Mouse (Mus musculus): ENCODE data around the gene Kmt2b.
A peak's percentile ranks its signal among the peaks of the same experiment; 100 is the strongest.

The Kmt2b gene

GRCm38 (mm10) chr7:30600651-30601050, 12.1 kb upstream of the Kmt2b start:
- no peak for DNase-seq (ENCODE audit: low spot score in 2 of 2)

DNA sequence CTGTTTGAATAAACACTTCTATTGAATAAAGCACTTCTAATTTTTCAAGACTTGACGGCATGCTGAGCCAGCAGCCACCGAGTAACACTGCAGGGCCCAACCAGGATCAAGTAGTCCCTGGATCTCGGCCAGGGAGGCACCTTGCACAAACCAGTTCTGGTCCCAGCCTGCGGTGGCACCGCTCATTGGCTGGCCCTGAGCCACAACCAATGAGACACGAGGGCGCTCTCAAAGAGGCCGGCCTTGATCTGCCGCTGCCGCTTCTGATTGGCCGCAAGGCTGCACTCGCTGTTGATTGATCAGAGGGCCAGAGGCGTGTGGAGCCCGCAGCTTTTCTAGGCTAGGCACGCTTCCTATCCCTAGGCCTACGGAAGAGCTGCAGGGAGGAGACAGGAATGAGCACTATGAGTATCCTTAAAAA, 11.4 kb upstream of the Kmt2b start:
- DNase-seq (ENCODE audit: low spot score in 2 of 2), result peak; percentile 26 to 42

- no peak for DNase-seq (ENCODE audit: low spot score in 2 of 2)
Measured at GRCm38 (mm10) chr7:30598786-30599185, 10.3 kb upstream of the Kmt2b start, which contains the start of gene Zbtb32. Gene Zbtb32 (minus strand): TSS chr7:30598909.

- no peak for DNase-seq (ENCODE audit: low spot score in 2 of 2)
Measured at GRCm38 (mm10) chr7:30596811-30597210, 8.3 kb upstream of the Kmt2b start.

- DNase-seq (ENCODE audit: low spot score in 2 of 2), result no peak
Measured at GRCm38 (mm10) chr7:30596093-30596492, 7.6 kb upstream of the Kmt2b start.

DNA sequence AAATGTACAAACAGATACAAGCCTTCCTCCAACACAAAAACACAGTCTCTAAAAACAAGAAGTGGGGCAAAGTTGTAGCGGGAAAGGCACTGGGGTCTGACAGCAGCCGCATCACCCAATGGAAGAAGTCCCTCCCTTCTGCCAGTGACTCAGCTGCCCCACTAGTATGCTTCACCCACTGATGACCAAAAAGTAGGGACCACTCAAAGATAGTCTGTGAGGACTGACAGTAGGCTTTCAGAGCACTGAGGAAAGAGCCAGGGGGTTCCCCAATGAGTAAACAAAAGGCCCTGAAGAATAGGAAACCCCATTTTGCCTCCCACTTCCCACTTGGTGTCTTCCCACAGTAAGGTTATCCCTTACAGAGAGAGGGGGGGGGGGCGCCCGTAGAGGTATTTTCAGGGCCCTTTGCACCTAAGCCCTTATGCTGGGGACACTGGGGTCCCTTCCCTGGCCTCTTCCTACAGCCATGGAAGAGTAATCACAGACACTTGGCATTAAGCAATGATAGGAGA, 6.0 kb upstream of the Kmt2b start:
- peak in 1 of 2 experiments; percentile 14 for DNase-seq (ENCODE audit: low spot score in 2 of 2)

DNA sequence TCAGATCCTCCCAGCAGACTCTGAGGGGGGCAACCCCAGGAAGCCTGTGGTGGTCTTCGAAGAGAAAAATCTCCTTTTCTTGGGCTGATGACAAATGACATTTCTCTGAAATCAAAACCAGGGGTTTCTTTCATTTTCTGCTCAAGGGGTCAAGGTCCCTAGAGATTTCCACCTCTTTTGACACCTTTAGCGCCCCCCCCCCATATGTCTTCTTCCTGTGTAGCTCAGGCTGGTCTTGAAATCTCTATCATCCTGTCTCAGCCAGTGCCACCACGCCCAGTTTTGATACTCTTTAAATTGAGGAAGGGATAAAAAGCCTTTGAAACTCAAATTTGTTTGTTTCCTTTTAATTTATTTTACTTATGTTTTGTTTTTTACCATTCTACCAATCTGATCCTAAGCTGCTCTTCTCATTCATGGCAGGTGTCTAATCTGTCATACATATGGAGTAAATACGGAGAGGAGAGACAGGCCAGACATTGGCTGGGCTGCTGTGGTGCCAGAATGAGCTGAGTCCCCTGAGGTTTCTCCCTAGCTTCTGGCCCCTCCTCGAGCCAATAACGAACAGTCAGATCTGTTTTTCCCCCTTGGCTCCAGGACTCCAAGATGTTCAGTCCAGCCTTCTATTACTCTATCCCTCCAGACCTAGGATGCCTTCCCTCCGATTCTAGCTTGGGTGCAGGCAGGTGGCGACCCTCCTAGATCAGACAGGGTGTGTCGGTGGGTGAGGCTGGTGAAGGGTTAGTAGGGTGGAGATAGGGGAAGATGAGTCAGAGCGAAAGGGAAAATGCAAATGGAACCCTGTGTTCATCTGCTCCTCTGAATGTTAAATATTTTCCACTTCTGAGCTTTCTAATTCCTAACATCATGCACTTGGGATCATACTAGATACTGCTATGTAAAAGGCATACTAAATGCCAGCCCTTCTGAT, 5.3 kb upstream of the Kmt2b start:
- DNase-seq (ENCODE audit: low spot score in 2 of 2), result peak in 1 of 2 experiments; percentile 15

- peak in 1 of 2 experiments; percentile 16 for DNase-seq (ENCODE audit: low spot score in 2 of 2)
Measured at GRCm38 (mm10) chr7:30592772-30593423, 4.4 kb upstream of the Kmt2b start.

DNA sequence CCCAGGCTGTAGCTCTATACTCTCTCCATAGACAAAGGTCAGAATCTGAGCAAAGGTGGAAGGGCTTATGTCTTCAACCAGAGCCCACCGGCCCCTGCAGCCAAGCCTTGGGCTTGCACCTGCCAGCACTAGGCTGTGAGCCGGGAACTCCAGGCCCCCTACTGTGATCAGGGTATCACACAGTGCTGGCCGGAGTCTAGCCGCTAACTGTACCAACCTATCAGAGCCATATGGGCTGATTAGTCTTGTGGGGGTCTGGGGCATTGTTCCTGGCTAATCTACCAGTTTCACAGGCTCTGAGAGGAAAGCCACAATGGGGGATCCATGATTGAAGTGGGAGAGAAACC, 3.1 kb upstream of the Kmt2b start:
- no peak for DNase-seq (ENCODE audit: low spot score in 2 of 2)

- no peak for DNase-seq (ENCODE audit: low spot score in 2 of 2)
Measured at GRCm38 (mm10) chr7:30590927-30591604, 2.5 kb upstream of the Kmt2b start.

DNA sequence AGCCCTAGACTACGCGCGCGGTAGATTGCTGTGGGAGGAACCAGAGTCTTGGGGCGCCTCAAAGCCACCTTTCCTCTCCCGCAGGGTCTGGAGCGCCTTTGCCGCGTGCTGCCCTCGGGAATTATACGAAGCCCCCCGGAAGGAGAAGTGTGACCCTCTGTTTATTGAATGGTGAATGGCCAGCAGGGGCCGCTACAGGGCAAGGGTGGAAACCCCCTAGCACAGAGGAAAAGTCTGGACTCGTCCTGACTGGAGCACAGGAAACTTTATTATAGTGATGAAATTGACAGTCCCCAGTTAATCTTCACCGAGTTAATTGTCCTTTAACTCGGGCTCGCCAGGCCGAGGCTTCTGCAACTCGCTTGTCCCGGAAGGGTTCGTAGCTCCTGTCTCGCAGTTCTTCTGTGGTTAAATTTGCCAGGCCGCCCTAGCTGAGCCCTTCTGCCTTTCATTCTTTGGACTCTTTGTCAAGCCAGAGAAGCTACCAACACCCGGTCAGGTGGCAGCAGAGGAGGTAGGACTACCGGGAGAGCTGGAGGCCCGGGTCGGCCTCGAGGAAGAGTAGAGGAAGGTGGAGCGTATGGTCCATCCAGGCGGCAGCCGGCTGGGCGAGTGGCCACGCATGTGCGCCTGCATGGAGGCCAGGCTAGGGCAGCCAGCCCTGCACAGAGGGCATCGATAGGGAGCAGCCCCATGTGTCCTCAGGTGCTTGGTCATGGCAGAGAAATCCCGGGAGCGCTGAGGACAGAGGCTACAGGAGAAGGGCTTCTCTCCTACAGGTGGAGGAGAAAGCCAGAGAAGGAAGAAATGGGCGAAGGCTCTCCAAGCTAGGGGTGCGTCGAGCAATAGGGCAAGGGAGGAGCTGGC, 1.1 kb upstream of the Kmt2b start:
- DNase-seq (ENCODE audit: low spot score in 2 of 2), result peak; percentile 64 to 78

DNA sequence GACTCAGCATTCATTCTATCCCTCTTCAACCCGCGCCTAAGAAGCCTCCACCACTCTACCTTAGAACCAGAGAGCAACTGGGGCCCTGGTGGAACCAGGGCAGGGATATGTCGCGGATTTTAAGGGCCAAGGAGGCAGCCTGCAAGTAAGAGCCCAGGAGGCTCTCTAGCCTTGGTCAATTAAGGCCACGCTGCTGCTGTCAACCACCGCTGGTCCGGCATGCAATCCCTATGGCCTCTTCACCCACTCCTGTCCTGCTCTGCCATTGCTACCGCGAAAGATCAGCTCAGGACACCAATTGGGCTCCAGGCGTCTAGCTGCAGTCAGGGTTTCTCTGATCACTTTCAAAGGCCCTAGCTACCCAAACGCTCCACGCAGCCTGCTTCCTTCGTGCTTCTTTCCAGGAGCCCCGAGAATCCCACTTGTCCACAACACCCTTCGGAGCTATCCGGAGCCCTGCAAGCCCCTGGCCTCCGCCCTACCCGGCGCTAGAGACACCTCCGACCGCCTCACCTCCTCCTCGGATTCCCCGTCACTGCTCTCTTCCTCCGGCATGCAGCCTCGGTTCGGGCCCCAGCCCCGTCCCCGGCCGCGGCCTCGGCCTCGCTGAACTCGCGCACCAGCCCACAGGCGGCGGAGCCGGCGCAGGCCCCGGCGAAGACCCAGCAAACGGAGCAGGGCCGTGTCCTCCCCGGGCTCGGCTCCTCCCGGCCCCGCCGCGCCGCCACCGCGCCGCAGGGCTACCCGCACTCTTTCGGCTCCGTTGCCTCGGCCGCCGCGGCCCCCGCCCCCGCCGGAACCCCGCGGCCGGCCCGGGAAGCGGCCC, 471 bp downstream of the Kmt2b start:
- peak; percentile 35 to 48 for DNase-seq (ENCODE audit: low spot score in 2 of 2)

DNA sequence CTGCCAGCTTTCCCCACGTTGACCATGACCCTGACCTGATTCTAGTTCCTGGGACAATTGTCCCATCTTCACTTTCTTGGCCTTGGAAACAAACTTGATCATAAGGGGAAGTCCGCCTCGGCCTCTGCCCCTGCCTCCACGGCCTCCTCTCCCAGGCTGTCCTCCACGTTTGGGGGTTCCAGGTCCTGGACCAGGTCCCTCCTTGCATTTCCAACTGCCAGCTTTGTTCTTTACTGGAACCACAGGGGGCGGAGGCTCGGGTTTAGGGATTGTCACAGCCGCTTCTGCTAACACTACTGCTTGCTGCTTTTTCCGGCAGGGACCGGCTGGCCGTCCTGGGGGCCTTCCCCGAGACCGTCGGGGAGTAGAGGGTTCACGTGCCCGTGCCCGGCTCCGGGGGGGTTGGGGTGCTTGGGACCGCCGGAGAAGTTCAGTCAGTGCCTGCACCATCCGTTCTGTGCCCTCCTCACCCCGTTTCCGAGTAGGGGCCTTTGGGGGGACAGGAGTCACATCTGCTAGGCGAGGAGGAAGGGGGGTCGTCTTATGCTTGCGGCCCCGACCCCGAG, 2.0 kb downstream of the Kmt2b start:
- DNase-seq (ENCODE audit: low spot score in 2 of 2), result no peak

DNA sequence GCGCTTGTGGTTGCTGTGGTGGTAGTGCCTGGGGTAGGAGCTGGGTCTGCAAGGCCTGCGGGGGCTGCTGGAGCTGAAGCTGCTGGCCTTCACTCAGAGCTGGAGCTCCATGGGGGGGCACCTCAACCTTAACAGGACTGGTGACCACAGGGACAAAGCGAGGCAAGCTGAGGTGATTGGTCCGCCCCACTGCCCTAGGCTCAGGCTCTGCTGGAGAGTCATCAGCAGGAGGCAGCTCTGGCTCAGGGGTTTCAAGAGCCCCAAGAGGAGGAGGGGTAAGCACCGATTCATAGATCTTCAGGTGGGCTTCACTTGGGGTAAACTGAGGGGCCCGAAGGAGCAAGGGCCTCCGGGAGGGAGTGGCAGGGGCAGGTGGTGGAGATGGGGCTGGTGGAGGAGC, 3.4 kb downstream of the Kmt2b start:
- no peak for DNase-seq (ENCODE audit: low spot score in 2 of 2)

- DNase-seq (ENCODE audit: low spot score in 2 of 2), result no peak
Measured at GRCm38 (mm10) chr7:30584339-30584738, 4.2 kb downstream of the Kmt2b start.

GRCm38 (mm10) chr7:30581547-30581946, 7.0 kb downstream of the Kmt2b start:
- DNase-seq (ENCODE audit: low spot score in 2 of 2), result no peak

- no peak for DNase-seq (ENCODE audit: low spot score in 2 of 2)
Measured at GRCm38 (mm10) chr7:30579950-30580349, 8.6 kb downstream of the Kmt2b start.

DNA sequence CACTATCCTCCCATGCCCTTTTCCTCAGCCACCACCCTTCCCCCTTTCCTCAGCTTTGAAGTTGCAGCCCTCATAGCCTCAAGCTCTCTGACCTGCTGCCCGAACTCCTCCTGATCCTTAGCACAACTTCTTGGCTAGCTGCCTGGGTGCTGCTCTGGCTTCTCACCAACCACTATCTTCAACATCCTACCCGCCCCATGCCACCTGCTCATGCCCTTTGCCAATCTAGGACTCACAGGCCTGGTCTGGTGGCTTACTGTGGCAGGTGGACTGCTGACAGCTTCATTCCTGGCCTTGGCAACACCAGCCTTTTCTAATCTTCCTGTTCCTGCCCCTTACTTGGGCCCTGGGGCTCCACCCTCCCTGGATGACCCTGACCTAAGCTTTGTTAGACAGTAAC, 15.6 kb downstream of the Kmt2b start:
- no peak for DNase-seq (ENCODE audit: low spot score in 2 of 2)

DNA sequence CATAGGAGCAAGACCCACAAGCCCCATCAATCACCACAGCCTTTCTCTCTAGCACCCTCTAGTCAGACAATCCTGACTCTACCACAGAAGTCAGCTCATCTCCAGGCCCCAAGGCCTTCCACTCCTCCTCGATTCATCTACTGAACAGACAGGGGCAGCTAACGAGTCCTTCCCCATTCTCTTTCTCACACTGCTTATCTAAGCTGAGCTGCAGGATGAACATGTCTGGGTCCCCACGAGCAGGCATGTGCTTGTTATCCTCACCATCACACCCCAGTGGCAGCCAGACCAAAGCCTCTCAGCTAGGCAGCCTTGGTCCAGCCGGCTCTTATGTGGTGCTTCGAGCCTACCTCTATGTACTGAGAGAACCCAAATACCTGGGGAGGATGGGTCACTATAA, 16.1 kb downstream of the Kmt2b start:
- DNase-seq (ENCODE audit: low spot score in 2 of 2), result no peak

DNA sequence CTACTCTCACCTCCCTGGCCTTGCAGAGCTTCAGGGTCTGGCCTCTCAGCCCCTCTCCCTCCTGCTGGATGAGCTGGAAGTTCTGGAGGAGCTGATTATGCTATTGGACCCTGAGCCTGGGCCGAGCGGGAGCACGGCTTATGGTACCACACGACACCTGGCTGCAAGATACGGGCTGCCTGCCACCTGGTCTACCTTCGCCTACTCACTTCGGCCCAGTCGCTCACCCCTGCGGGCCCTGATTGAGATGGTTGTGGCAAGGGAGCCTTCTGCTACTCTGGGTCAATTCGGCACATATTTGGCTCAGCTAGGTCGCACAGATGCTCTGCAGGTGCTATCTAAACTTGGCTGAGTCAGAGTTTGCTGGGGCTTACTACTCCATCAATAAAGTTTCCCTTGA, 21.0 kb downstream of the Kmt2b start:
- DNase-seq (ENCODE audit: low spot score in 2 of 2), result no peak

All from natural killer cell, adult 2 months (primary cell).